Mouse (Mus musculus): ENCODE data around the gene Ins2.

DNA sequence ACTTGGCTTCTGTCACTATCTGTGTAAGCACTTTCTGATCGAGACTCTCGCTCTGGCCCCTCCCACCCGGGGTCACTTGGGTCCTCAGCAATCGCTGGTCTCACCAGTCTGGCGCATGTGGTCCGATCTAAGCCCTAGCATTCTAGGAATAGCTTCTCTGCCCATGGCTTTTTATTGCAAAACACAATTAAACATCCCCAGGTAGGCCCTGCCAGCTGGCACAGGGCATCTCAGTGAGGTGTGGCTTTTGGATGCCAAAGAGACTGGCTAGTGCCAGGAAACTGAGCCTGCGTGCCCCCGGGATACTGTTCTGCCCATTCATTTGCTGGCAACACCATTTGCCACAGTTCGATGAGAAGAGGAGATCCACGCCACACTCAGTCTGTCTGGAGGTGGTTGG lies 112.5 kb downstream of the Ins2 start:
- TF ChIP-seq POLR2A (IDR thresholded peaks at IDR 0.05; ENCODE audit: borderline replicate concordance, extremely low read depth, low read depth, low read length): no peak
- TF ChIP-seq CTCF (IDR thresholded peaks at IDR 0.05; ENCODE audit: insufficient read depth, low read length): no peak
